Mouse (Mus musculus) hindbrain, embryonic 12.5 days (tissue): ENCODE data around the gene Zfr2. TPM values are rescaled to one million over a fixed set of nuclear protein-coding genes. Genes with fewer than 3 reads are reported as not detected.

Experiments
- microRNA-seq: library from miRNA; unstranded; fragments of <30 nt; microRNA quantifications from one replicate; pipeline ENCODE4, GENCODE M21; 2017
- polyA plus RNA-seq: library from polyadenylated mRNA; unstranded; fragments of >200 nt; fragmentation: Nextera tagmentation; extraction: Ambion mirVana; gene quantifications from 2 replicates; pipeline ENCODE4 v1.2.1, GENCODE M21; 2016

Zfr2 gene
- polyA plus RNA-seq, 1 experiment from 2014 or later: 15.6 TPM

Small RNA genes lying within 50 kb of the gene (microRNA-seq; reads per million reads assigned to microRNA genes)
- 13.8 reads per million, percentile 25 among the genes with 10 or more reads in this experiment for gene Mir3057

Other genes starting within 250 kb of the Zfr2 start
- gene Gng7, start 218.2 kb upstream of the Zfr2 start, polyA plus RNA-seq: 10.1 and 10.7 TPM in 2 replicates
- gene Diras1, start 207.5 kb upstream of the Zfr2 start, polyA plus RNA-seq: 16.4 and 16.7 TPM in 2 replicates
- 33.8 and 37.0 TPM in 2 replicates for gene Slc39a3, start 195.7 kb upstream of the Zfr2 start, polyA plus RNA-seq
- 259 and 269 TPM in 2 replicates for gene Sgta, start 173.0 kb upstream of the Zfr2 start, polyA plus RNA-seq
- gene Thop1, start 163.1 kb upstream of the Zfr2 start, polyA plus RNA-seq: 57.5 and 58.0 TPM in 2 replicates
- gene Creb3l3, start 134.3 kb upstream of the Zfr2 start, polyA plus RNA-seq: 0.12 and 0.46 TPM in 2 replicates
- gene Map2k2, start 127.2 kb upstream of the Zfr2 start, polyA plus RNA-seq: 223 and 232 TPM in 2 replicates
- gene Zbtb7a, start 97.9 kb upstream of the Zfr2 start, polyA plus RNA-seq: 17.7 and 18.2 TPM in 2 replicates
- 56.7 and 59.2 TPM in 2 replicates for gene Pias4, start 65.2 kb upstream of the Zfr2 start, polyA plus RNA-seq
- gene Eef2, start 56.5 kb upstream of the Zfr2 start, polyA plus RNA-seq: 539 TPM in 2 replicates
- gene Dapk3, start 50.1 kb upstream of the Zfr2 start, polyA plus RNA-seq: 86.4 and 94.5 TPM in 2 replicates
- gene 4930442H23Rik, start 49.3 kb upstream of the Zfr2 start, polyA plus RNA-seq: not detected in 2 replicates
- gene Nmrk2, start 31.1 kb upstream of the Zfr2 start, polyA plus RNA-seq: not detected in 2 replicates
- gene Atcay, start 2.3 kb upstream of the Zfr2 start, polyA plus RNA-seq: 33.7 and 36.8 TPM in 2 replicates
- gene Matk, start 19.8 kb downstream of the Zfr2 start, polyA plus RNA-seq: 6.3 and 6.8 TPM in 2 replicates
- gene Mrpl54, start 33.8 kb downstream of the Zfr2 start, polyA plus RNA-seq: 142 and 155 TPM in 2 replicates
- gene Apba3, start 33.8 kb downstream of the Zfr2 start, polyA plus RNA-seq: 36.9 and 38.1 TPM in 2 replicates
- 5.4 and 6.8 TPM in 2 replicates for gene Tjp3, start 58.4 kb downstream of the Zfr2 start, polyA plus RNA-seq
- gene Pip5k1c, start 59.8 kb downstream of the Zfr2 start, polyA plus RNA-seq: 97.3 and 103 TPM in 2 replicates
- 53.3 and 54.5 TPM in 2 replicates for gene Cactin, start 87.9 kb downstream of the Zfr2 start, polyA plus RNA-seq
- 2.7 and 3.1 TPM in 2 replicates for gene Tbxa2r, start 95.6 kb downstream of the Zfr2 start, polyA plus RNA-seq
- gene Gipc3, start 110.1 kb downstream of the Zfr2 start, polyA plus RNA-seq: not detected in 2 replicates
- gene Hmg20b, start 117.3 kb downstream of the Zfr2 start, polyA plus RNA-seq: 92.0 and 93.4 TPM in 2 replicates
- 11.4 and 12.9 TPM in 2 replicates for gene Mfsd12, start 124.3 kb downstream of the Zfr2 start, polyA plus RNA-seq
- 0.52 and 0.88 TPM in 2 replicates for gene 4930404N11Rik, start 132.7 kb downstream of the Zfr2 start, polyA plus RNA-seq
- 132 and 134 TPM in 2 replicates for gene Fzr1, start 145.4 kb downstream of the Zfr2 start, polyA plus RNA-seq
- gene Dohh, start 151.3 kb downstream of the Zfr2 start, polyA plus RNA-seq: 62.7 and 67.5 TPM in 2 replicates
- gene Gm48551, start 151.3 kb downstream of the Zfr2 start, polyA plus RNA-seq: 5.7 and 5.9 TPM in 2 replicates
- gene Gm48552, start 155.8 kb downstream of the Zfr2 start, polyA plus RNA-seq: 1.1 and 2.4 TPM in 2 replicates
- 1.9 and 2.7 TPM in 2 replicates for gene Smim24, start 159.9 kb downstream of the Zfr2 start, polyA plus RNA-seq
- gene Nfic, start 222.5 kb downstream of the Zfr2 start, polyA plus RNA-seq: 30.9 and 31.5 TPM in 2 replicates
- 37.1 and 41.3 TPM in 2 replicates for gene Celf5, start 249.6 kb downstream of the Zfr2 start, polyA plus RNA-seq